Mouse (Mus musculus): Measurements from ENCODE around the gene Gm21170.
"Not testable (repeated sequence)": the region's sequence is repeated elsewhere in the genome, so short reads cannot be mapped to it uniquely, and the experiment has no call there.

The Gm21170 gene

GRCm38 (mm10) chrY:47690998-47691397 is at the start of gene Gm21170:
Gm21170 (minus strand) TSS chrY:47691098.
- not testable (repeated sequence) for ATAC-seq (ENCODE audit: low TSS enrichment)

All from frontal cortex, adult (tissue).